Mouse (Mus musculus) midbrain, postnatal 0 days (tissue): ENCODE data around the gene 1700009N14Rik. TPM values are rescaled to one million over a fixed set of nuclear protein-coding genes. Genes with fewer than 3 reads are reported as not detected.

Experiments
- ATAC-seq: fragments of 200-750 bp; cut with Nextera tagmentation; 2 replicates; pipeline ENCODE4 v1.8.0; 2017; ENCODE audit warnings: moderate number of reproducible peaks, mild to moderate bottlenecking, moderate TSS enrichment, moderate library complexity; ENCODE audit not compliant: low FRiP score
- DNase-seq: peaks from one replicate; pipeline ENCODE4 v3.0.0-alpha.2; 2015; ENCODE audit warnings: low spot score
- H3K27ac ChIP-seq: fragments of 300-500 bp; sonication (generic); 2 replicates; pipeline ENCODE4 v1.5.1; 2014; ENCODE audit warnings: low read depth, mild to moderate bottlenecking, low read length, mixed read lengths
- H3K27me3 ChIP-seq: fragments of 300-500 bp; sonication (generic); 2 replicates; pipeline ENCODE4 v1.6.1; 2014; ENCODE audit warnings: low read length, control low read depth, mixed read lengths; ENCODE audit not compliant: insufficient read depth
- H3K36me3 ChIP-seq: fragments of 300-500 bp; sonication (generic); 2 replicates; pipeline ENCODE4 v1.6.1; 2014; ENCODE audit warnings: low read length, control low read depth, mixed read lengths; ENCODE audit not compliant: insufficient read depth
- H3K4me1 ChIP-seq: fragments of 300-500 bp; sonication (generic); 2 replicates; pipeline ENCODE4 v1.6.1; 2014; ENCODE audit warnings: mild to moderate bottlenecking, control low read depth, antibody characterized with exemption, low read length, mixed read lengths; ENCODE audit not compliant: insufficient read depth
- H3K4me2 ChIP-seq: fragments of 300-500 bp; sonication (generic); 2 replicates; pipeline ENCODE4 v1.6.1; 2014; ENCODE audit warnings: low read depth, mild to moderate bottlenecking, low read length, mixed read lengths; ENCODE audit not compliant: poor library complexity, severe bottlenecking
- H3K4me3 ChIP-seq: fragments of 300-500 bp; sonication (generic); 2 replicates; pipeline ENCODE4 v1.5.1; 2014; ENCODE audit warnings: low read depth, mild to moderate bottlenecking, low read length, moderate library complexity
- H3K9ac ChIP-seq: fragments of 300-500 bp; sonication (generic); replicated peaks from 2 replicates; pipeline ENCODE4 v1.6.1; 2014; ENCODE audit warnings: mild to moderate bottlenecking, low read length, moderate library complexity, mixed read lengths; ENCODE audit not compliant: poor library complexity, severe bottlenecking
- H3K9me3 ChIP-seq: fragments of 300-500 bp; sonication (generic); 2 replicates; pipeline ENCODE4 v1.6.1; 2016; ENCODE audit warnings: low read length, control low read depth
- CTCF ChIP-seq: IDR thresholded peaks from 2 replicates; pipeline ENCODE4 v1.5.1; 2016; ENCODE audit warnings: antibody characterized with exemption, mild to moderate bottlenecking
- WGBS: fragments of 180-500 bp; shearing (Covaris S2); extraction: QIAGEN DNeasy Blood & Tissue Kit; methylation state at CpG from one replicate; pipeline ENCODE4 v1.1.7; 2014; 5-methylcytosine and 5-hydroxymethylcytosine counted together
- polyA plus RNA-seq: library from polyadenylated mRNA; unstranded; fragments of >200 nt; fragmentation: Nextera tagmentation; extraction: Ambion mirVana; gene quantifications from 2 replicates; pipeline ENCODE4 v1.2.1, GENCODE M21; 2015
- total RNA-seq: library from RNA; depleted of rRNA; stranded (reverse); fragments of >200 nt; gene quantifications from 2 replicates; pipeline ENCODE4 v1.2.3, GENCODE M21; 2014; rRNA removed

Gene 1700009N14Rik
- total RNA-seq: not detected in 2 replicates
- not detected in 2 replicates for polyA plus RNA-seq

DNA sequence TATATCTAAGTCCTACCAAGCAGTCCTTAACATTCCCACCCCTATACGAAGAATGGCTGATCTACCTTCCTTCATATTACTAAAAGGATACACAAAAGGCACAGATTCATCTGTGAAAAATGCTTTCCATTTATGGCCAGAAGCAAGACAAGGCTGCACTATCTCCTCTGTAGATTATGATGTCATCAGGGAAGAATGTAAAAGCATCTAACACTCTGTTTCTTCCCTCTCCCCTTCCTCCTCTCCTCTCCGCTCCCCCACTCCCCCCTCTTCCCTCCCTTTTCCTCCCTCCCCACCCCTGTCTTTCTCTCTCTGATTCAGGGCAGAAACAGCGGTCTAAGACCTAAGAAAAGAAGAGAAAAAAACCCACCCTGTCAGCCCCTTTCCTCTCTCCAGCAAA, at the start of gene 1700009N14Rik:
Gene 1700009N14Rik (plus strand): TSS at position 227 of the 400 bp plus-strand sequence.
- H3K9ac ChIP-seq: no peak within 1 kb of the TSS
- no peak within 1 kb of the TSS for H3K4me3 ChIP-seq
- no peak within 1 kb of the TSS for H3K4me2 ChIP-seq
- H3K36me3 ChIP-seq: no peaks in the 10 kb centered on the region
- H3K27ac ChIP-seq: no peak within 1 kb of the TSS
- H3K27me3 ChIP-seq: no peaks in the 10 kb centered on the region
- 84% methylated on average over 3 of the region's 3 CpGs for WGBS
- H3K9me3 ChIP-seq: no peaks in the 10 kb centered on the region
- DNase-seq (no peak), ATAC-seq (no peak)
- H3K4me1 ChIP-seq: no peaks in the 10 kb centered on the region
- TF ChIP-seq CTCF: no peak

- H3K9me3 ChIP-seq: no peaks in the 10 kb centered on the region
- no peak for DNase-seq
- H3K4me1 ChIP-seq: no peaks in the 10 kb centered on the region
- H3K4me3 ChIP-seq: no peak overlapping the region
- H3K27ac ChIP-seq: no peak overlapping the region
- no peak overlapping the region for H3K4me2 ChIP-seq
- H3K36me3 ChIP-seq: no peaks in the 10 kb centered on the region
- H3K9ac ChIP-seq: no peak overlapping the region
- TF ChIP-seq CTCF: no peak
- no peaks in the 10 kb centered on the region for H3K27me3 ChIP-seq
- no peak for ATAC-seq
- WGBS: 88% methylated on average over 2 of the region's 2 CpGs
Observed at GRCm38 (mm10) chr4:39437870-39438367, 12.2 kb upstream of the 1700009N14Rik start.

DNA sequence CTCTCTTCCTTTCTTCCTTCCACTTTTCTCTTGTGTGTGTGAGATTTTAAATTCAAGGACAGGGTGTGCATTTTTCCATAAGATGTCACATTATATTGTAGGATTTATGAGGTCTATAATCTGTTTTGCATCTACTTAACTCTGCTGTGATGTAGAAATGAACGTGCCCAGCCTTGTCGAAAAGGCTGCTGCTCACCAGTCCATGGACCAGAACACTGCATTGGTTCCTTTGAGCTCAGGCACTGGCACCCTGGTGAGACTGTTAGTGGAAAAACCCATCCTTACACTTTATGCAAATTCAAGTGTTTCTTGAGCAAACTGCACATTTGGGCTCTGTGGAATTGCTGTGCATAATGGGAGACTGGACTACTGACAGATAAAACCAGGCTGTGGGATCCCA, 24.2 kb downstream of the 1700009N14Rik start:
- Histone ChIP-seq H3K27me3 (no peaks in the 10 kb centered on the region), H3K36me3 (no peaks in the 10 kb centered on the region), H3K4me3 (no peak overlapping the region), H3K4me1 (no peaks in the 10 kb centered on the region), H3K4me2 (no peak overlapping the region), H3K27ac (no peak overlapping the region), H3K9ac (no peak overlapping the region), H3K9me3 (no peaks in the 10 kb centered on the region)
- WGBS: 62% methylated on average over 2 of the region's 2 CpGs
- ATAC-seq (no peak), DNase-seq (no peak)
- no peak for TF ChIP-seq CTCF

DNA sequence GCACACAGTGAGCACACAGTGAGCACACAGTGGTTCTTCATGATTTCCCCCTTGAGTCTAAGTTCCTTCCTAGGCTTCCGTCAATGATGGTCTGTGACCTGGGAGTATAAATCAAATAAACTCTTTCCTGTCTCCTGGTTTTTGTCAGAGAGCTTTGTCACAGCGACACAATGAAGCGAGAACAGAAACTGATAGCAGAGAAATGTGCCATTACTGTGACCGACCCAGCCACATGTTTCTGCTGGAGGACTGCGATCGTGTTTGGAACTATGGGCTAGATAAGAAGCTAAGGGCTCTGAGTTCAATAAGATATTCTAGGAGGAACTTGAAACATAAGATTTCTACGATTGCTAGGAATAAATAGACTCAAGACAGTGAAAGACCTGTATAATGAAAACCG, 36.3 kb downstream of the 1700009N14Rik start:
- DNase-seq (no peak), ATAC-seq (no peak)
- no peak overlapping the region for H3K27ac ChIP-seq
- no peak overlapping the region for H3K9ac ChIP-seq
- H3K27me3 ChIP-seq: no peaks in the 10 kb centered on the region
- H3K36me3 ChIP-seq: no peaks in the 10 kb centered on the region
- no peak for TF ChIP-seq CTCF
- no peak overlapping the region for H3K4me2 ChIP-seq
- H3K4me1 ChIP-seq: no peaks in the 10 kb centered on the region
- WGBS: 92% methylated on average over 8 of the region's 8 CpGs
- no peaks in the 10 kb centered on the region for H3K9me3 ChIP-seq
- H3K4me3 ChIP-seq: no peak overlapping the region

- Histone ChIP-seq H3K4me1 (no peaks in the 10 kb centered on the region), H3K9me3 (no peaks in the 10 kb centered on the region), H3K36me3 (no peaks in the 10 kb centered on the region), H3K4me3 (no peak overlapping the region), H3K4me2 (no peak overlapping the region), H3K27me3 (no peaks in the 10 kb centered on the region), H3K27ac (no peak overlapping the region), H3K9ac (no peak overlapping the region)
- DNase-seq: no peak
- ATAC-seq: no peak
- TF ChIP-seq CTCF: no peak
- 76% methylated on average over 1 of the region's 1 CpGs for WGBS
Observed at GRCm38 (mm10) chr4:39493596-39493995, 43.5 kb downstream of the 1700009N14Rik start.

DNA sequence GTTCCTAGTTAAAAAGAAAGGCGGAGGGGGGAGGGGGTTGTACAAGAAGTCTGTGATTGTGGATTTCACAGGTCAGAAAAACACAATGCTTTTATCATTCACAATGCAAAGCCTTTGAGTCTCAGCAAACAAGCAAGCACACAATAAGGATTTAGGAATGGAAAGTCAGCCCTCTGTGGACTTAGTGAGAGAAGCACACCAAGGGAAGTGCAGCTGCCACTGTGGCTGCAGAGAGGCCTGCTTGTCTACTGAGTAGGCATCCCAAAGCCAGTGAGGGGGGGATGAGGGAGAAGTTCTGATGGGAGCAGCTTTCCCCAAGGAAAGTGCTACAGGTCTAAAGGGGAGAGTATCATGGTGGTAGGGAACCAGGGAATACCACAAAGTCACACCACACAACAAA, 45.8 kb downstream of the 1700009N14Rik start:
- Histone ChIP-seq H3K4me2 (no peak overlapping the region), H3K4me3 (no peak overlapping the region), H3K27ac (no peak overlapping the region), H3K4me1 (no peaks in the 10 kb centered on the region), H3K36me3 (no peaks in the 10 kb centered on the region), H3K27me3 (no peaks in the 10 kb centered on the region), H3K9ac (no peak overlapping the region), H3K9me3 (no peaks in the 10 kb centered on the region)
- no peak for ATAC-seq
- TF ChIP-seq CTCF: no peak
- DNase-seq: no peak
- 34% methylated on average over 1 of the region's 1 CpGs for WGBS
